Mouse (Mus musculus) liver, embryonic 14.5 days (tissue): Measurements from ENCODE around the gene Tor1b. TPM values are rescaled to one million over a fixed set of nuclear protein-coding genes. Genes with fewer than 3 reads are reported as not detected.
A peak's percentile ranks its signal among the peaks of the same experiment; 100 is the strongest.

Source experiments
- ATAC-seq: fragments of 200-750 bp; cut with Nextera tagmentation; 2 replicates; pipeline ENCODE4 v1.8.0; 2017; ENCODE audit warnings: moderate number of reproducible peaks, mild to moderate bottlenecking, moderate library complexity; ENCODE audit not compliant: insufficient read depth
- DNase-seq, 3 experiments: peaks; one replicate each; pipeline ENCODE4 v3.0.0-alpha.2; 2012 to 2013; ENCODE audit warnings: low read depth in 3 of 3, low spot score in 3 of 3
- H3K27ac ChIP-seq: fragments of 300-500 bp; sonication (generic); 2 replicates; pipeline ENCODE4 v1.5.1; 2014; ENCODE audit warnings: moderate library complexity, mild to moderate bottlenecking, control low read depth, inconsistent platforms
- H3K27me3 ChIP-seq: fragments of 300-500 bp; sonication (generic); 2 replicates; pipeline ENCODE4 v1.6.1; 2014; ENCODE audit warnings: mild to moderate bottlenecking, low read length, moderate library complexity; ENCODE audit not compliant: control insufficient read depth, insufficient read depth
- H3K36me3 ChIP-seq: fragments of 300-500 bp; sonication (generic); replicated peaks from 2 replicates; pipeline ENCODE4 v1.6.1; 2014; ENCODE audit warnings: low read depth; ENCODE audit not compliant: control insufficient read depth, insufficient read depth
- H3K4me1 ChIP-seq, 2 experiments: fragments of 200-500 bp in 1 of 2; fragments of 300-500 bp in 1 of 2; sonication (generic) in 1 of 2; replicated peaks; 2 replicates each; pipeline ENCODE4 v1.6.1; 2012 to 2014; ENCODE audit warnings: antibody characterized with exemption in 1 of 2, inconsistent platforms in 1 of 2, low read length in 1 of 2; ENCODE audit not compliant: control insufficient read depth in 2 of 2, insufficient read depth in 2 of 2
- H3K4me2 ChIP-seq: fragments of 300-500 bp; sonication (generic); 2 replicates; pipeline ENCODE4 v1.6.1; 2014; ENCODE audit warnings: low read depth, mild to moderate bottlenecking, control low read depth, moderate library complexity
- H3K4me3 ChIP-seq, 2 experiments: fragments of 200-500 bp in 1 of 2; fragments of 300-500 bp in 1 of 2; sonication (generic) in 1 of 2; 2 replicates each; pipeline ENCODE4 v1.5.1; 2012 to 2014; ENCODE audit warnings: low read depth in 2 of 2, low read length in 2 of 2, mild to moderate bottlenecking in 2 of 2, control low read depth in 1 of 2, inconsistent platforms in 1 of 2, moderate library complexity in 1 of 2; ENCODE audit not compliant: insufficient read depth in 1 of 2
- H3K9ac ChIP-seq: fragments of 300-500 bp; sonication (generic); replicated peaks from 2 replicates; pipeline ENCODE4 v1.6.1; 2014; ENCODE audit warnings: mild to moderate bottlenecking, control low read depth, moderate library complexity
- H3K9me3 ChIP-seq: fragments of 300-500 bp; sonication (generic); 2 replicates; pipeline ENCODE4 v1.6.1; 2016; ENCODE audit warnings: low read length, mixed read lengths; ENCODE audit not compliant: control insufficient read depth
- CTCF ChIP-seq: IDR thresholded peaks from 2 replicates; pipeline ENCODE4 v1.5.1; 2016; ENCODE audit warnings: antibody characterized with exemption, low read depth, control low read depth
- EP300 ChIP-seq: IDR thresholded peaks from 2 replicates; pipeline ENCODE4 v1.6.1; 2016; ENCODE audit warnings: antibody characterized with exemption, low read depth
- WGBS: fragments of 180-500 bp; shearing (Covaris S2); extraction: QIAGEN DNeasy Blood & Tissue Kit; methylation state at CpG from one replicate; pipeline ENCODE4 v1.1.7; 2014; ENCODE audit not compliant: insufficient replicate concordance; 5-methylcytosine and 5-hydroxymethylcytosine counted together
- polyA plus RNA-seq, 2 experiments: library from polyadenylated mRNA; depleted of rRNA in 1 of 2; stranded (reverse) in 1 of 2; unstranded in 1 of 2; fragments of >200 nt; fragmentation: Nextera tagmentation in 1 of 2; extraction: Ambion mirVana in 1 of 2; gene quantifications; 2 replicates each; pipeline versions ENCODE4 v1.2.1 to v1.2.3; 2012 to 2014

Tor1b gene
- polyA plus RNA-seq, 2 experiments = 14.6 to 14.7 TPM

DNA sequence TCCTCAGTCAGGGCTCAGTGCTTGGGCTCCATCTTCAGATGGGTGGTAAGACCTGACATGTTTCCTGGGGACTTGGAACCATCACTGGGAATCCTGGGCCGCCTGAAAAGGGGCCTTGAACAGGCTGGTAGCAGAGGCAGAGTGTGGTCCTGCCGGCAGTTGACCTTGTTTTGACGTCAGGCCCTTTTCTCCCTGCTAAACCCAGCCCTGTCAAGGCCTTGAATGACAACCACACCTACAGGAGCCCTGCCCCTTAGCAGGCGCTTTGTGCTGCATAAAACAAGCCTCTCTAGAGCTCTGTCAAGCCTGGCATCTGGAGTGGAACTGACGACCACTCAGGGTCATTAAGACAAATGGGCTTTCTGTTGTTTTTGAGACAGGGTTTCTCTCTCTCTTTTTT, 7.1 kb downstream of the Tor1b start:
- 46% methylated on average over 5 of the region's 5 CpGs for WGBS
- H3K9ac ChIP-seq = no peak overlapping the region
- ATAC-seq = no peak
- no peaks in the 10 kb centered on the region for H3K9me3 ChIP-seq
- peaks cover 78% of the 10 kb centered on the region for H3K36me3 ChIP-seq
- H3K4me3 ChIP-seq = no peak overlapping the region
- TF ChIP-seq CTCF (no peak), EP300 (no peak)
- H3K27me3 ChIP-seq = no peaks in the 10 kb centered on the region
- peaks cover 3 to 9% of the 10 kb centered on the region in 2 experiments; a peak in 2 of 4 replicates for H3K4me1 ChIP-seq
- no peak for DNase-seq
- no peak overlapping the region for H3K27ac ChIP-seq
- H3K4me2 ChIP-seq = no peak overlapping the region

DNA sequence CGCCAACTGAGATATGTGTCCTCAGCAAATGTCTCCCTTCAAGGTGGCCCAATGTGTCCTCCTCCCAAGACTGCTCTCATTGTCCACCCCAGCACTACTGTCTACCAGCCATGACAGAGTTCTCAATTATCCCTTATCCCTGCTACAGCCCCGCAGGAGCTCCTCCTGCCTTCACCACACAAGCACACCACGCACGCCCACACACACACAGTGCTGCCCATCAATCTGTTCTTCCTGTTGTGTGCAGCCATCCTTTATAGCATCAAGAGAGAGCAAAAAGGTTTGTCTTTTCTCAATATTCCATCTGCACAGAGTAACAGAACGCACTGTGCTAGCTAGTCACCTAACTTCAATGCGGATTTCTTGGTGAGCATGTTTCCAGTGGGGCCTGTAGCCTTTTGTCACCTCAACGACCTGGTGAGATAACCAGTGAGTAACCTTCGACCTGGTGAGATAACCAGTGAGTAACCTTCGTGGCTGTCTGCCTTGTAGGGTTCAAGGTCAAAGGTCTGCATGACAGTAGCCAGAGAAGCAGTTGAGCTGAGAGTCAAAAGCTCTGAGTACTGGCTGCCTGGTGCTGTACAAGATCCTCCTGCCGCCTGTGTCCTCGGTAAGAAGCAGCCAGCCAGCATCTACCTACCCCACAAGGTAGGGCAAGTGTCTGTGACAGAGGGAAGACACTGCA, 10.0 kb downstream of the Tor1b start:
- TF ChIP-seq CTCF (no peak), EP300 (no peak)
- ATAC-seq (no peak), DNase-seq (no peak)
- no peak overlapping the region for H3K27ac ChIP-seq
- no peaks in the 10 kb centered on the region for H3K27me3 ChIP-seq
- 74% methylated on average over 11 of the region's 11 CpGs for WGBS
- H3K9me3 ChIP-seq = no peaks in the 10 kb centered on the region
- H3K36me3 ChIP-seq = peaks cover 60% of the 10 kb centered on the region
- peaks cover 7 to 15% of the 10 kb centered on the region in 2 experiments; a peak in 3 of 4 replicates for H3K4me1 ChIP-seq
- H3K4me3 ChIP-seq = no peak overlapping the region
- no peak overlapping the region for H3K4me2 ChIP-seq
- no peak overlapping the region for H3K9ac ChIP-seq

DNA sequence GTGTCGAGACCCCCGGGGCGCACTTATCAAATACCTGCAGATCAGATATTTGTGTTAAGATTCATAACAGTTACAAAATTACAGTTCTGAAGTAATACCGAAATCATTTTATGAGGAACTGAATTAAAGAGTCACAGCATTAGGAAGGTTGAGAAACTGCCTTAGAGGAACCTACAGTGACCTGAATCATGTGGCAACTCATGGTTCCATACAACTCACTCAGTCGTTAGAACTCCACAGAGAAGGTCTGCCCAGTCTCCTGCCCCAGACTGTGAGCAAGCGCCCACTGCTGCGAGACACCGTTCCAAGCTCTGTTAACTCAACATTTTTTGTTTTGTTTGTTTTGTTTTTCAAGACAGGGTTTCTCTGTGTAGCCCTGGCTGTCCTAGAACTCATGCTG, 12.9 kb downstream of the Tor1b start:
- WGBS = 82% methylated on average over 8 of the region's 8 CpGs
- Histone ChIP-seq H3K27ac (no peak overlapping the region), H3K4me3 (no peak overlapping the region), H3K4me2 (peak overlapping the region; percentile 97), H3K9me3 (no peaks in the 10 kb centered on the region), H3K36me3 (peaks cover 33% of the 10 kb centered on the region), H3K4me1 (peaks cover 7 to 13% of the 10 kb centered on the region in 2 experiments; a peak in 3 of 4 replicates), H3K27me3 (no peaks in the 10 kb centered on the region), H3K9ac (no peak overlapping the region)
- ATAC-seq (no peak), DNase-seq (no peak)
- TF ChIP-seq EP300 (no peak), CTCF (no peak)

DNA sequence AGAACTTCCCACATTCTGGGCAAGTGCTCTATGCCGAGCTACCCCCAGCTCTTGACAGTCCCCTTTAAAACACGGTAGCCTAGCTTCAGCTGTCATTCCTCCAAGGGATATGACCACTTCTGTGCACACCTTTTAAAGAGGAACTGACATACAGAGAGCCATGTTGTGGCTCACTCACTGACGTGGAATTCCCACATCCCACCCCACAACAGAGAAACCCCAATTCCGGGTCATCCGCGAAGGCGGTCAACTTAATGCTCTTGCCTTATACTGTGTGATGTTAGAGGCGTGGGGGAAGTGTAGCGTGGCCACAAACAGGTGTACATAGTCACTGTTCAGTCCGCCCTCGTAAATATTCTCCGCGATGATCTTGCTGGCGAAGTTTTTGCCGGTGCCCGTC, 14.1 kb downstream of the Tor1b start:
- H3K4me3 ChIP-seq = peak overlapping the region; percentile 85 to 88
- TF ChIP-seq EP300 = no peak
- no peak for TF ChIP-seq CTCF
- H3K9me3 ChIP-seq = no peaks in the 10 kb centered on the region
- H3K4me1 ChIP-seq = peaks cover 7 to 13% of the 10 kb centered on the region in 2 experiments; a peak in 3 of 4 replicates
- no peak overlapping the region; the same call in 1 of the 2 replicates for H3K27ac ChIP-seq
- ATAC-seq (peak; percentile 20; the same call in 1 of the 2 replicates), DNase-seq (no peak)
- H3K9ac ChIP-seq = peak overlapping the region; percentile 98
- no peaks in the 10 kb centered on the region for H3K27me3 ChIP-seq
- peak overlapping the region; percentile 97 for H3K4me2 ChIP-seq
- H3K36me3 ChIP-seq = peaks cover 21% of the 10 kb centered on the region
- WGBS = 6% methylated on average over 16 of the region's 16 CpGs

DNA sequence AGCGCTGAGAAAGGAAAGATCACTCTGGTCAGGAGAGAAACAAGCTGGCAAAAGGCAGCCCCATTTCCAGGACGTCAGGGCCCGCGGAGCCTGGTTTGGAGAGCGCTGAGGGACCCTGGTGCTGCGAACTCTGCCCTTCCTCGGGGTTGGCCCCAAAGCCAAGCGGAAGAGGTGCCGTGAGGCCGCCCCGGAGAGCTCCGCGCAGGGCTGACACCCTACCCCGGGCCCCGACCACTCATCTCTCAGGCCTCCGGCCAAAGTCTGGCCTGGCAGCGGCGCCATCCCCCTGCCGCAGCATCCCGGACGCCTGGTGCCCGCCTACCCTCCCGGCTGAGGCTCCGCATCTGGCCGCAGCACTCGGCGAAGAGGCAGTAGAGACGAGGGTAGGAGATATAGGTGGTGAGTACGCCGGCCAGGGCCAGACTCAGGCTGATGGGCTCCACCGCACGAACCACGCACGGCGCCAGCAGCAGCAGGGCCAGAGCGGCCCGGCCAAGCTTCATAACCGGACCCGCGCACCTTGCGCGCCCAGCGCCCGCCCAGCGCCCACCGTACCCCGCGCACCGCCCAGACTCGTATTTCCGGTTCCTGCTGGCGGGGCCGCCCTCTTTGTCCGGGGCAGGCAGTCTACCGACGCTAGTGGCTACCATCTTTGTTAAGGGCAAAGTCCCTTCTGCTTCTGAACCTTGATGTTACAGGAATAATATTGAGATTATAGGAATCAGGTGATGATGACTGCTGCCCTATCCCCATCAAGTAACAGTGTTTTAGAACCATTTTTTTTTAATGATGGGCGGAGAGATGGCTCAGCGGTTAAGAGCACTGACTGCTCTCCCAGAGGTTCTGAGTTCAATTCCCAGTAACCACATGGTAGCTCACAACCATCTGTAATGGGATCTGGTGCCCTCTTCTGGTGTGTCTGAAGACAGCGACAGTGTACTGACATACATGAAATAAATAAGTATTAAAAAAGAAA, 14.9 kb downstream of the Tor1b start, which contains the start of gene Tor1a:
Gene Tor1a (minus strand): TSS at position 582 of the 976 bp plus-strand sequence.
- Histone ChIP-seq H3K4me2 (peak within 1 kb of the TSS; percentile 97), H3K27me3 (no peaks in the 10 kb centered on the region), H3K36me3 (peaks cover 17% of the 10 kb centered on the region), H3K4me1 (peaks cover 7 to 13% of the 10 kb centered on the region in 2 experiments; a peak in 3 of 4 replicates), H3K27ac (peak within 1 kb of the TSS; percentile 70), H3K9ac (peak within 1 kb of the TSS; percentile 98), H3K4me3 (peak within 1 kb of the TSS; percentile 85 to 88), H3K9me3 (no peaks in the 10 kb centered on the region)
- TF ChIP-seq CTCF (no peak), EP300 (no peak)
- 3% methylated on average over 48 of the region's 59 CpGs for WGBS
- ATAC-seq (peak; percentile 92), DNase-seq (peak; percentile 73 to 76 (median 74))
